Mouse (Mus musculus) ES-E14 (cell line): ENCODE results near the gene Scoc.

Experiments
- CHD2 ChIP-seq: IDR thresholded peaks from 2 replicates; pipeline ENCODE4 v1.6.1; 2014; ENCODE audit warnings: mild to moderate bottlenecking, low read depth, low read length, inconsistent platforms
- HCFC1 ChIP-seq: IDR thresholded peaks from 2 replicates; pipeline ENCODE4 v1.6.1; 2012; ENCODE audit warnings: low read length, inconsistent platforms, borderline replicate concordance; ENCODE audit not compliant: insufficient read depth
- MAFK ChIP-seq: IDR thresholded peaks from 2 replicates; pipeline ENCODE4 v1.6.1; 2014; ENCODE audit warnings: mild to moderate bottlenecking, low read depth, low read length, inconsistent platforms; ENCODE audit not compliant: insufficient read depth
- ZC3H11A ChIP-seq: IDR thresholded peaks from 2 replicates; pipeline ENCODE4 v1.6.1; 2012; ENCODE audit warnings: low read depth, mild to moderate bottlenecking, inconsistent platforms, low read length, borderline replicate concordance
- ZNF384 ChIP-seq: IDR thresholded peaks from 2 replicates; pipeline ENCODE4 v1.6.1; 2012; ENCODE audit warnings: low read depth, low read length, inconsistent platforms

GRCm38 (mm10) chr8:83396680-83397079, 61.5 kb downstream of the Scoc start:
- TF ChIP-seq HCFC1 = no peak
- no peak for TF ChIP-seq ZNF384
- TF ChIP-seq ZC3H11A = no peak
- TF ChIP-seq CHD2 = no peak
- TF ChIP-seq MAFK = no peak
